Mouse (Mus musculus): ENCODE measurements around the gene Psmd9. TPM values are rescaled to one million over a fixed set of nuclear protein-coding genes. Genes with fewer than 3 reads are reported as not detected.
A peak's percentile ranks its signal among the peaks of the same experiment; 100 is the strongest.

Psmd9 gene
- 59.5 and 66.7 TPM in 2 replicates for polyA plus RNA-seq (2014; fragmentation: Nextera tagmentation; extraction: Ambion mirVana)

- Histone ChIP-seq H3K4me1 (ENCODE audit: control insufficient read depth, insufficient read depth, low read length) (no peaks in the 10 kb centered on the region; the same call in 1 of the 2 replicates), H3K9ac (ENCODE audit: low read depth, low read length) (no peak within 1 kb of the TSS), H3K9me3 (replicated peaks; ENCODE audit: control insufficient read depth, low read length) (no peaks in the 10 kb centered on the region), H3K27ac (ENCODE audit: low read depth, low read length) (no peak within 1 kb of the TSS), H3K27me3 (ENCODE audit: control insufficient read depth, insufficient read depth, low read length) (no peaks in the 10 kb centered on the region), H3K4me2 (no peak within 1 kb of the TSS), H3K4me3 (ENCODE audit: low read depth, low read length) (no peak within 1 kb of the TSS), H3K36me3 (ENCODE audit: control insufficient read depth, insufficient read depth, low read length) (peaks cover 16% of the 10 kb centered on the region)
- no peak for ATAC-seq (replicated peaks; ENCODE audit: insufficient number of reproducible peaks, low FRiP score, low TSS enrichment)
- WGBS (ENCODE audit: insufficient replicate concordance), result 82% methylated on average over 5 of the region's 5 CpGs
Observed at GRCm38 (mm10) chr5:123169284-123169683, at the start of gene Psmd9. TSS of gene Psmd9 (plus strand) at chr5:123169413.

- Histone ChIP-seq H3K4me2 (no peak overlapping the region), H3K27ac (ENCODE audit: low read depth, low read length) (no peak overlapping the region), H3K4me1 (ENCODE audit: control insufficient read depth, insufficient read depth, low read length) (peaks cover 2% of the 10 kb centered on the region; the same call in 1 of the 2 replicates), H3K4me3 (ENCODE audit: low read depth, low read length) (no peak overlapping the region), H3K9me3 (replicated peaks; ENCODE audit: control insufficient read depth, low read length) (no peaks in the 10 kb centered on the region), H3K27me3 (ENCODE audit: control insufficient read depth, insufficient read depth, low read length) (no peaks in the 10 kb centered on the region), H3K36me3 (ENCODE audit: control insufficient read depth, insufficient read depth, low read length) (no peaks in the 10 kb centered on the region), H3K9ac (ENCODE audit: low read depth, low read length) (no peak overlapping the region)
- 62% methylated on average over 7 of the region's 7 CpGs for WGBS (ENCODE audit: insufficient replicate concordance)
- ATAC-seq (replicated peaks; ENCODE audit: insufficient number of reproducible peaks, low FRiP score, low TSS enrichment), result no peak
Observed at GRCm38 (mm10) chr5:123120624-123121215, 48.5 kb upstream of the Psmd9 start.

- no peak overlapping the region for H3K9ac ChIP-seq (ENCODE audit: low read depth, low read length)
Observed at GRCm38 (mm10) chr5:123122181-123122580, 47.0 kb upstream of the Psmd9 start.

GRCm38 (mm10) chr5:123125105-123125504, 44.1 kb upstream of the Psmd9 start:
- Histone ChIP-seq H3K9me3 (replicated peaks; ENCODE audit: control insufficient read depth, low read length) (no peaks in the 10 kb centered on the region), H3K4me2 (no peak overlapping the region), H3K36me3 (ENCODE audit: control insufficient read depth, insufficient read depth, low read length) (no peaks in the 10 kb centered on the region), H3K9ac (ENCODE audit: low read depth, low read length) (no peak overlapping the region), H3K4me3 (ENCODE audit: low read depth, low read length) (no peak overlapping the region), H3K4me1 (ENCODE audit: control insufficient read depth, insufficient read depth, low read length) (peaks cover 7% of the 10 kb centered on the region; the same call in 1 of the 2 replicates), H3K27ac (ENCODE audit: low read depth, low read length) (no peak overlapping the region), H3K27me3 (ENCODE audit: control insufficient read depth, insufficient read depth, low read length) (no peaks in the 10 kb centered on the region)
- 82% methylated on average over 6 of the region's 6 CpGs for WGBS (ENCODE audit: insufficient replicate concordance)
- no peak for ATAC-seq (replicated peaks; ENCODE audit: insufficient number of reproducible peaks, low FRiP score, low TSS enrichment)

More at GRCm38 (mm10) chr5:123122181-123122580, 47.0 kb upstream of the Psmd9 start:
- no peaks in the 10 kb centered on the region for H3K9me3 ChIP-seq (replicated peaks; ENCODE audit: control insufficient read depth, low read length)
- ATAC-seq (replicated peaks; ENCODE audit: insufficient number of reproducible peaks, low FRiP score, low TSS enrichment), result no peak
- 80% methylated on average over 4 of the region's 4 CpGs for WGBS (ENCODE audit: insufficient replicate concordance)
- no peak overlapping the region for H3K4me2 ChIP-seq
- H3K4me1 ChIP-seq (ENCODE audit: control insufficient read depth, insufficient read depth, low read length), result peaks cover 4% of the 10 kb centered on the region; the same call in 1 of the 2 replicates
- H3K27ac ChIP-seq (ENCODE audit: low read depth, low read length), result no peak overlapping the region
- no peaks in the 10 kb centered on the region for H3K36me3 ChIP-seq (ENCODE audit: control insufficient read depth, insufficient read depth, low read length)
- H3K27me3 ChIP-seq (ENCODE audit: control insufficient read depth, insufficient read depth, low read length), result no peaks in the 10 kb centered on the region
- no peak overlapping the region for H3K4me3 ChIP-seq (ENCODE audit: low read depth, low read length)

- Histone ChIP-seq H3K36me3 (ENCODE audit: control insufficient read depth, insufficient read depth, low read length) (no peaks in the 10 kb centered on the region), H3K9me3 (replicated peaks; ENCODE audit: control insufficient read depth, low read length) (no peaks in the 10 kb centered on the region), H3K9ac (ENCODE audit: low read depth, low read length) (no peak overlapping the region), H3K27ac (ENCODE audit: low read depth, low read length) (no peak overlapping the region), H3K4me3 (ENCODE audit: low read depth, low read length) (no peak overlapping the region), H3K4me2 (no peak overlapping the region), H3K27me3 (ENCODE audit: control insufficient read depth, insufficient read depth, low read length) (no peaks in the 10 kb centered on the region), H3K4me1 (ENCODE audit: control insufficient read depth, insufficient read depth, low read length) (peaks cover 7% of the 10 kb centered on the region; the same call in 1 of the 2 replicates)
- 66% methylated on average over 18 of the region's 18 CpGs for WGBS (ENCODE audit: insufficient replicate concordance)
- ATAC-seq (replicated peaks; ENCODE audit: insufficient number of reproducible peaks, low FRiP score, low TSS enrichment), result no peak
Observed at GRCm38 (mm10) chr5:123125638-123126406, 43.4 kb upstream of the Psmd9 start.

- no peak overlapping the region for H3K4me2 ChIP-seq
- no peaks in the 10 kb centered on the region for H3K36me3 ChIP-seq (ENCODE audit: control insufficient read depth, insufficient read depth, low read length)
- H3K9ac ChIP-seq (ENCODE audit: low read depth, low read length), result no peak overlapping the region
- H3K27me3 ChIP-seq (ENCODE audit: control insufficient read depth, insufficient read depth, low read length), result no peaks in the 10 kb centered on the region
- no peak overlapping the region for H3K27ac ChIP-seq (ENCODE audit: low read depth, low read length)
- H3K4me1 ChIP-seq (ENCODE audit: control insufficient read depth, insufficient read depth, low read length), result peaks cover 11% of the 10 kb centered on the region
- 65% methylated on average over 6 of the region's 6 CpGs for WGBS (ENCODE audit: insufficient replicate concordance)
- no peak overlapping the region for H3K4me3 ChIP-seq (ENCODE audit: low read depth, low read length)
- ATAC-seq (replicated peaks; ENCODE audit: insufficient number of reproducible peaks, low FRiP score, low TSS enrichment), result no peak
- H3K9me3 ChIP-seq (replicated peaks; ENCODE audit: control insufficient read depth, low read length), result no peaks in the 10 kb centered on the region
Observed at GRCm38 (mm10) chr5:123127031-123127430, 42.2 kb upstream of the Psmd9 start.

- Histone ChIP-seq H3K27me3 (ENCODE audit: control insufficient read depth, insufficient read depth, low read length) (no peaks in the 10 kb centered on the region), H3K9ac (ENCODE audit: low read depth, low read length) (peak overlapping the region; percentile 7; the same call in 1 of the 2 replicates), H3K4me1 (ENCODE audit: control insufficient read depth, insufficient read depth, low read length) (peaks cover 23% of the 10 kb centered on the region), H3K27ac (ENCODE audit: low read depth, low read length) (no peak overlapping the region), H3K9me3 (replicated peaks; ENCODE audit: control insufficient read depth, low read length) (no peaks in the 10 kb centered on the region), H3K36me3 (ENCODE audit: control insufficient read depth, insufficient read depth, low read length) (no peaks in the 10 kb centered on the region), H3K4me3 (ENCODE audit: low read depth, low read length) (no peak overlapping the region), H3K4me2 (no peak overlapping the region)
- no peak for ATAC-seq (replicated peaks; ENCODE audit: insufficient number of reproducible peaks, low FRiP score, low TSS enrichment)
- 46% methylated on average over 10 of the region's 10 CpGs for WGBS (ENCODE audit: insufficient replicate concordance)
Observed at GRCm38 (mm10) chr5:123128426-123129169, 40.6 kb upstream of the Psmd9 start.

GRCm38 (mm10) chr5:123129170-123129757, 39.9 kb upstream of the Psmd9 start:
- no peak overlapping the region for H3K4me2 ChIP-seq
- H3K27ac ChIP-seq (ENCODE audit: low read depth, low read length), result no peak overlapping the region

More at GRCm38 (mm10) chr5:123129170-123129757, 39.9 kb upstream of the Psmd9 start:
- Histone ChIP-seq H3K4me1 (ENCODE audit: control insufficient read depth, insufficient read depth, low read length) (peaks cover 30% of the 10 kb centered on the region), H3K9me3 (replicated peaks; ENCODE audit: control insufficient read depth, low read length) (no peaks in the 10 kb centered on the region), H3K4me3 (ENCODE audit: low read depth, low read length) (no peak overlapping the region), H3K9ac (ENCODE audit: low read depth, low read length) (peak overlapping the region; percentile 7; the same call in 1 of the 2 replicates), H3K36me3 (ENCODE audit: control insufficient read depth, insufficient read depth, low read length) (no peaks in the 10 kb centered on the region), H3K27me3 (ENCODE audit: control insufficient read depth, insufficient read depth, low read length) (no peaks in the 10 kb centered on the region)
- ATAC-seq (replicated peaks; ENCODE audit: insufficient number of reproducible peaks, low FRiP score, low TSS enrichment), result no peak
- 74% methylated on average over 10 of the region's 10 CpGs for WGBS (ENCODE audit: insufficient replicate concordance)

All from heart, embryonic 11.5 days (tissue).